Mouse (Mus musculus) kidney, adult 11 months (tissue): ENCODE data around the gene Rsph9.

Experiments
- DNase-seq: peaks from one replicate; pipeline ENCODE4 v3.0.0; 2022

Rsph9 gene

GRCm38 (mm10) chr17:46143578-46144423 lies at the start of gene Rsph9:
TSS of gene Rsph9 (minus strand) at chr17:46144216.
- peak; percentile 83 for DNase-seq

GRCm38 (mm10) chr17:46188829-46189228 lies 44.8 kb upstream of the Rsph9 start:
- no peak for DNase-seq

- no peak for DNase-seq
These were observed 38.3 kb upstream of the Rsph9 start for GRCm38 (mm10) chr17:46182273-46182672.

- no peak for DNase-seq
These were observed 26.5 kb upstream of the Rsph9 start for GRCm38 (mm10) chr17:46170538-46170937.

GRCm38 (mm10) chr17:46168768-46169167 lies 24.8 kb upstream of the Rsph9 start:
- DNase-seq: no peak

- DNase-seq: no peak
These were observed 24.3 kb upstream of the Rsph9 start for GRCm38 (mm10) chr17:46168318-46168717.

GRCm38 (mm10) chr17:46167014-46167413 lies 23.0 kb upstream of the Rsph9 start:
- peak; percentile 47 for DNase-seq

- DNase-seq: no peak
These were observed 22.3 kb upstream of the Rsph9 start for GRCm38 (mm10) chr17:46166270-46166669.

GRCm38 (mm10) chr17:46165460-46165859 lies 21.4 kb upstream of the Rsph9 start:
- DNase-seq: no peak

- no peak for DNase-seq
These were observed 20.8 kb upstream of the Rsph9 start for GRCm38 (mm10) chr17:46164791-46165190.

GRCm38 (mm10) chr17:46164301-46164700 lies 20.3 kb upstream of the Rsph9 start:
- no peak for DNase-seq

- DNase-seq: peak; percentile 64
These were observed 19.0 kb upstream of the Rsph9 start for GRCm38 (mm10) chr17:46162951-46163421.

GRCm38 (mm10) chr17:46162551-46162950 lies 18.5 kb upstream of the Rsph9 start:
- no peak for DNase-seq

GRCm38 (mm10) chr17:46161710-46162109 lies 17.7 kb upstream of the Rsph9 start:
- no peak for DNase-seq

GRCm38 (mm10) chr17:46161179-46161578 lies 17.2 kb upstream of the Rsph9 start:
- no peak for DNase-seq

GRCm38 (mm10) chr17:46160686-46161085 lies 16.7 kb upstream of the Rsph9 start, which contains the start of gene Gtpbp2:
TSS of gene Gtpbp2 (plus strand) at chr17:46161032.
- peak; percentile 99 for DNase-seq

- peak; percentile 95 for DNase-seq
These were observed 16.2 kb upstream of the Rsph9 start for GRCm38 (mm10) chr17:46160090-46160662.

GRCm38 (mm10) chr17:46159236-46159635 lies 15.2 kb upstream of the Rsph9 start:
- no peak for DNase-seq

- no peak for DNase-seq
These were observed 13.1 kb upstream of the Rsph9 start for GRCm38 (mm10) chr17:46157131-46157530.

- DNase-seq: no peak
These were observed 12.7 kb upstream of the Rsph9 start for GRCm38 (mm10) chr17:46156680-46157079.

- no peak for DNase-seq
These were observed 10.3 kb upstream of the Rsph9 start for GRCm38 (mm10) chr17:46154336-46154735.

GRCm38 (mm10) chr17:46152847-46153782 lies 9.1 kb upstream of the Rsph9 start, which contains the start of gene Mad2l1bp:
TSS of gene Mad2l1bp (minus strand) at chr17:46153553.
- peak; percentile 92 for DNase-seq

GRCm38 (mm10) chr17:46139872-46140271 lies 4.1 kb downstream of the Rsph9 start:
- no peak for DNase-seq
